Mouse (Mus musculus) spleen, adult 2 months (tissue): ENCODE results near the gene Gda. TPM values are rescaled to one million over a fixed set of nuclear protein-coding genes. Genes with fewer than 3 reads are reported as not detected.

Experiments
- DNase-seq, 2 experiments: peaks; one replicate each; pipeline versions ENCODE4 v3.0.0 to v3.0.0-alpha.2; 2012 to 2021; ENCODE audit warnings: low spot score in 2 of 2, low read depth in 1 of 2
- H3K27ac ChIP-seq: fragments of 200-500 bp; 2 replicates; pipeline ENCODE4 v1.5.1; 2012; ENCODE audit warnings: low read length, inconsistent platforms; ENCODE audit not compliant: insufficient read depth
- H3K27me3 ChIP-seq: fragments of 200-500 bp; 2 replicates; pipeline ENCODE4 v1.6.1; 2012; ENCODE audit warnings: mild to moderate bottlenecking, moderate library complexity, low read length, inconsistent platforms; ENCODE audit not compliant: control insufficient read depth, insufficient read depth
- H3K36me3 ChIP-seq: fragments of 200-500 bp; 2 replicates; pipeline ENCODE4 v1.6.1; 2012; ENCODE audit warnings: mild to moderate bottlenecking, low read length, inconsistent platforms; ENCODE audit not compliant: control insufficient read depth, insufficient read depth
- H3K4me1 ChIP-seq: fragments of 200-500 bp; 2 replicates; pipeline ENCODE4 v1.6.1; 2011; ENCODE audit warnings: inconsistent platforms; ENCODE audit not compliant: control insufficient read depth, insufficient read depth, insufficient read length
- H3K4me3 ChIP-seq: fragments of 200-500 bp; 2 replicates; pipeline ENCODE4 v1.5.1; 2011; ENCODE audit warnings: mild to moderate bottlenecking, inconsistent platforms; ENCODE audit not compliant: insufficient read depth, insufficient read length; ENCODE audit errors: extremely low read depth
- CTCF ChIP-seq: fragments of 200-500 bp; IDR thresholded peaks from 2 replicates; pipeline ENCODE4 v1.5.1; 2011; ENCODE audit warnings: mild to moderate bottlenecking, inconsistent platforms; ENCODE audit not compliant: insufficient read depth, insufficient read length, insufficient replicate concordance; ENCODE audit errors: extremely low read depth
- POLR2A ChIP-seq: fragments of 200-500 bp; IDR thresholded peaks from 2 replicates; pipeline ENCODE4 v1.6.1; 2011; ENCODE audit warnings: low read depth, low read length, inconsistent platforms
- WGBS: fragments of 180-500 bp; shearing (Covaris S2); methylation state at CpG from one replicate; pipeline ENCODE4 v1.1.7; 2018; 5-methylcytosine and 5-hydroxymethylcytosine counted together
- polyA plus RNA-seq: library from polyadenylated mRNA; depleted of rRNA; stranded (reverse); fragments of >200 nt; gene quantifications from 2 replicates; pipeline ENCODE4 v1.2.3, GENCODE M21; 2012

The Gda gene
- polyA plus RNA-seq, 1 experiment = 10.9 TPM

DNA sequence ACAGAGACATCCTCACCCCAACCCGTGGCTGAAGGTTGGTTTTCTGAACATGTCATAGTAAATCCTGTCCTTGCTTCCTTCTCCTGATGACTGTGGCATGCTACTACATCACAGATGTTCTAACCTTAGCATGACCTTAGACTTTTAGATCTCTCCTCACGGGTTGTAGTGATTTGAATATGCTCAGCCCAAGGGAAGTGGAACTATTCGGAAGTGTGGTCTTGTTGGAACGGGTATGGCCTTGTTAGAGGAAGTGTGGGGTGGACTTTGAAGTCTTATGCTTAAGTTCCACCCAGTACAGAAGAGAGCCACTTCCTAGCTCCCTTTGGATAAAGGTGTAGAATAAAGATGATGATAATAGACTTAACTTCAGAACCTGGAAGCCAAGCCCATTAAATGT, 22.6 kb upstream of the Gda start:
- H3K27ac ChIP-seq = no peak overlapping the region
- no peaks in the 10 kb centered on the region for H3K27me3 ChIP-seq
- no peak for DNase-seq
- WGBS = 40% methylated on average over 4 of the region's 4 CpGs
- no peak overlapping the region for H3K4me3 ChIP-seq
- TF ChIP-seq POLR2A = no peak
- no peak for TF ChIP-seq CTCF
- no peaks in the 10 kb centered on the region for H3K36me3 ChIP-seq
- no peaks in the 10 kb centered on the region for H3K4me1 ChIP-seq

DNA sequence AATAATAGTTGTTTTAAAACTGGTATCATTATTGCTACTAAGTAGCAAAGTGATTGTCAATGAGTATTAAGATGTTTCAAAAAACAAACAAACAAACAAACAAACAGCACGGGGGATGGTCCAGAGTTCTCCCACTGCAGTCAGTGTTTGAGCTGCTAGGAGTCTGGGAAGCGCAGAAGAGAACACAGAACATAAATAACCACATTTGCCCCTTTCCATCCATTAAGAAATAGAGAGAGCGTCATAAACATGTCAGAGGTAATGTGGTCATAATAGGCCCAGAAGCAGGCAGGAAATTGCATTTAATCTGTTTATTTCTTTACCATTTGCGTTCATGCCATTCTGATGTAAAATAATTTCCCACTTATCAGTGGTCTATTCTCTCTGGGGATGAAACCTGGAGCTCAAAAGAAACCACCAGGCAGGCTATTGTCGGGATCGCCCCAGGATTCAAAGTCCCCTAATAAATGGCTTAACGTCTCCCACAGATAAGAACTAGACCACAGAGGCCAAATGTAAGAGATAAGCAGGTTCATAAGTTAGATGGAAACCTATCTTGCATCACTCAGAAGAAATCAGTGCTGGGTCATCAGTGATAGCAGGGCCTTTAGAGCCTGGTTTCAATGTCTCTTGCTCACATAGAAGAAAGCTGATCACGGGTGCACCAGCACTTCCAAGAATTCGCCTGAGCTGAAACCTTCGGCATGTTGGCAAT, 20.7 kb upstream of the Gda start:
- H3K27ac ChIP-seq = no peak overlapping the region

GRCm38 (mm10) chr19:21491391-21491790, 18.1 kb upstream of the Gda start:
- Histone ChIP-seq H3K4me1 (no peaks in the 10 kb centered on the region), H3K27me3 (no peaks in the 10 kb centered on the region), H3K36me3 (no peaks in the 10 kb centered on the region), H3K27ac (no peak overlapping the region), H3K4me3 (no peak overlapping the region)
- TF ChIP-seq CTCF (no peak), POLR2A (no peak)
- no peak for DNase-seq

More for the DNA sequence above, 20.7 kb upstream of the Gda start:
- Histone ChIP-seq H3K4me3 (no peak overlapping the region), H3K27me3 (no peaks in the 10 kb centered on the region), H3K4me1 (no peaks in the 10 kb centered on the region), H3K36me3 (no peaks in the 10 kb centered on the region)
- TF ChIP-seq POLR2A = no peak
- TF ChIP-seq CTCF = no peak
- no peak for DNase-seq
- WGBS = 88% methylated on average over 10 of the region's 10 CpGs

- 86% methylated on average over 5 of the region's 5 CpGs for WGBS
- H3K27ac ChIP-seq = no peak overlapping the region
- no peaks in the 10 kb centered on the region for H3K4me1 ChIP-seq
- no peak overlapping the region for H3K4me3 ChIP-seq
- DNase-seq = no peak
- TF ChIP-seq CTCF (no peak), POLR2A (no peak)
- H3K27me3 ChIP-seq = no peaks in the 10 kb centered on the region
- H3K36me3 ChIP-seq = no peaks in the 10 kb centered on the region
Measured at GRCm38 (mm10) chr19:21487124-21487944, 14.1 kb upstream of the Gda start.

DNA sequence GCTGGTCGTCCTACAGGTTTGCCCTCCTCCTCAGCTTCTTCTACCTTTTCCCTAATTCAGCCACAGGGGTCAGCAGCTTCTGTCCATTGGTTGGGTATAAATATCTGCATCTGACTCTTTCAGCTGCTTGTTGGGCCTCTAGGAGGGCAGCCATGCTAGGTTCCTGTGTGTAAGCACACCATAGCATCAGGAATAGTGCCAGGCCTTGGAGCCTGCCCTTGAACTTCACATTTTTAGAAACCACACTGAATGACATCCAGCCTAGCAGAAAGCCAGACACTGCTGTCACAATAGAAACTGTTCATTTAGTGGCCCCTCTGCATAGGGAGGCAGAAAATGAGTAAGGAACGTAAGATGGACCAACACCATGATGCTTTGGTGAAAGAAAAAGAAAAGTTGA, 8.9 kb upstream of the Gda start:
- no peak overlapping the region for H3K4me3 ChIP-seq
- DNase-seq = no peak
- TF ChIP-seq POLR2A (no peak), CTCF (no peak)
- no peaks in the 10 kb centered on the region for H3K27me3 ChIP-seq
- no peaks in the 10 kb centered on the region for H3K4me1 ChIP-seq
- no peak overlapping the region for H3K27ac ChIP-seq
- 80% methylated on average over 2 of the region's 2 CpGs for WGBS
- H3K36me3 ChIP-seq = no peaks in the 10 kb centered on the region

DNA sequence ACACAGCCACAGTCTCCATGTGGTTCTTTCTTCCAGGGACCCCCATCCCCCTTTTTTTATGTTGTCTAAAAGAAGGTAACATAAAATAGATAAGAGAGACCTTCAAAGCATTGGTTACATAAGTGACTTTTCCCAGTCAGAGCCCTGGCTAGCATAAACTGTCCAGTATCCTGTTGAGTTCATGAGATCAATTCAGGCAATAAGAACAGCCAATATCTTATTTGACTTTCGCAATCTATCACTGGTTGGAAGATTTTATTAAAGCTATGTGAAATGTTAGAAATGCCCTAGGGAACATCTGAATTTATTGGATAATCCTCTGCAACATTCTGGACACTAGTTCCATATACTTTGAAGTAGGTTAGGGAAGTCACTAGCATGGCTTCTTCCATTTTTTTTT, 7.8 kb upstream of the Gda start:
- H3K27ac ChIP-seq = no peak overlapping the region
- WGBS = 97% methylated on average over 1 of the region's 1 CpGs
- H3K36me3 ChIP-seq = no peaks in the 10 kb centered on the region
- no peak overlapping the region for H3K4me3 ChIP-seq
- H3K4me1 ChIP-seq = no peaks in the 10 kb centered on the region
- TF ChIP-seq POLR2A = no peak
- TF ChIP-seq CTCF = no peak
- no peak for DNase-seq
- no peaks in the 10 kb centered on the region for H3K27me3 ChIP-seq

- WGBS = 91% methylated on average over 2 of the region's 2 CpGs
- H3K27ac ChIP-seq = no peak overlapping the region
- H3K4me1 ChIP-seq = no peaks in the 10 kb centered on the region
- H3K27me3 ChIP-seq = no peaks in the 10 kb centered on the region
- DNase-seq = no peak
- no peak overlapping the region for H3K4me3 ChIP-seq
- TF ChIP-seq POLR2A = no peak
- TF ChIP-seq CTCF = no peak
- no peaks in the 10 kb centered on the region for H3K36me3 ChIP-seq
Measured at GRCm38 (mm10) chr19:21480053-21480419, 6.8 kb upstream of the Gda start.
